Mouse (Mus musculus): Measurements from ENCODE around the gene Ttc23.

GRCm38 (mm10) chr7:67775623-67776022 lies 128.4 kb downstream of the Ttc23 start:
- TF ChIP-seq CTCF (IDR thresholded peaks at IDR 0.05; ENCODE audit: low read depth, low read length) (no peak), POLR2A (IDR thresholded peaks at IDR 0.05; ENCODE audit: extremely low read depth, insufficient read depth, low read length) (no peak)

Data from liver, adult 2 months (tissue).